Mouse (Mus musculus): ENCODE results near the gene Actr5. TPM values are rescaled to one million over a fixed set of nuclear protein-coding genes. Genes with fewer than 3 reads are reported as not detected.
A peak's percentile ranks its signal among the peaks of the same experiment; 100 is the strongest.

Actr5 gene
- polyA plus RNA-seq, 1 experiment from 2014 or later = 8.7 TPM

DNA sequence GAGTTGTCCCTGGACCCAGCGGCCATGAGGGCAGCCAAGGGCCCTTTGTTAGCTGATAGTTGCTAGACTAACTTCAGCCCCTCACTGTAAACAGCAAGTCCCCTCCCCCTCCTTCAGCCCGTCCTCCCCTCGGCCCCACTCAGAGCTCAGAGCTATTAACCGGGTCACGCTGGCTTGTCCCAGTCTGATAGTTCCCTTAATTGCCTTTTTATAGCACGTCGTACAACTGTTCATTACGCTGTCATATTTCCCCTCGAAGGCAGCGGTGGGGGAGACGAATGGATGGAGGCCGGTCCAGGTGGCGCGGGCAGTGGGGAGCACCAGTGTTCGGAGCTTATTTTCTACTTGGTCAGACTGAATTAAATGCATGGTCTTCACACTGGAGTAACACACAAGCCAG is 22.0 kb upstream of the Actr5 start:
- H3K27ac ChIP-seq = no peak overlapping the region
- H3K36me3 ChIP-seq = no peaks in the 10 kb centered on the region
- no peaks in the 10 kb centered on the region for H3K9me3 ChIP-seq
- no peaks in the 10 kb centered on the region for H3K4me1 ChIP-seq
- no peak for ATAC-seq (ENCODE audit: insufficient read depth, low FRiP score, low read depth)
- H3K4me3 ChIP-seq (replicated peaks) = no peak overlapping the region
- WGBS = 31% methylated on average over 15 of the region's 15 CpGs
- peaks cover 42% of the 10 kb centered on the region for H3K27me3 ChIP-seq (replicated peaks)
- H3K4me2 ChIP-seq = no peak overlapping the region
- no peak overlapping the region for H3K9ac ChIP-seq

GRCm38 (mm10) chr2:158606511-158606964 is 18.1 kb upstream of the Actr5 start:
- ATAC-seq (ENCODE audit: insufficient read depth, low FRiP score, low read depth) = no peak
- Histone ChIP-seq H3K9ac (no peak overlapping the region), H3K36me3 (no peaks in the 10 kb centered on the region), H3K4me1 (peaks cover 6% of the 10 kb centered on the region), H3K4me2 (no peak overlapping the region), H3K27ac (no peak overlapping the region), H3K27me3 (replicated peaks) (peaks cover 69% of the 10 kb centered on the region), H3K9me3 (no peaks in the 10 kb centered on the region), H3K4me3 (replicated peaks) (no peak overlapping the region)
- WGBS = 8% methylated on average over 4 of the region's 4 CpGs

DNA sequence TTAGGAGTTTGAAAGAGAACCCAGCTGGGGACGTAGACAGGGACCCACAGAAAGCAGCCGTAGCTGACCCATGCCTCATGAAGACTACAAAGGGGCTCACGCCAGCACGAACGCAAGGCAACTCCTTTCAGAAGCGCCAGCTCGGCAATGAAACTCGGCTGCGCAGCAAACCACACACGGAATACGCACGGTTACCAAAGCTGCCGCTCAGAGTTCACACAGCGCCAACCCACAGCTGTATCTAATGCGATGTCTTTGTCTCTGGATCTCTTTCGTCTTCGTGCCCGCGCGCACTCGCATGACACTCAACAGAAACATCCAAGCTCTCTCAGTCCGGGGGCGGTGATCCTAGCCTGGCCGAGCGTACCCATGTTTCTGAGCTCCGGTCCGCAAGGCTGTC is 15.0 kb upstream of the Actr5 start:
- Histone ChIP-seq H3K4me3 (replicated peaks) (no peak overlapping the region), H3K4me2 (no peak overlapping the region), H3K36me3 (no peaks in the 10 kb centered on the region), H3K27me3 (replicated peaks) (peaks cover 90% of the 10 kb centered on the region), H3K4me1 (peaks cover 10% of the 10 kb centered on the region), H3K9ac (no peak overlapping the region), H3K27ac (no peak overlapping the region), H3K9me3 (no peaks in the 10 kb centered on the region)
- under 1% methylated on average over 27 of the region's 27 CpGs for WGBS
- ATAC-seq (ENCODE audit: insufficient read depth, low FRiP score, low read depth) = no peak

DNA sequence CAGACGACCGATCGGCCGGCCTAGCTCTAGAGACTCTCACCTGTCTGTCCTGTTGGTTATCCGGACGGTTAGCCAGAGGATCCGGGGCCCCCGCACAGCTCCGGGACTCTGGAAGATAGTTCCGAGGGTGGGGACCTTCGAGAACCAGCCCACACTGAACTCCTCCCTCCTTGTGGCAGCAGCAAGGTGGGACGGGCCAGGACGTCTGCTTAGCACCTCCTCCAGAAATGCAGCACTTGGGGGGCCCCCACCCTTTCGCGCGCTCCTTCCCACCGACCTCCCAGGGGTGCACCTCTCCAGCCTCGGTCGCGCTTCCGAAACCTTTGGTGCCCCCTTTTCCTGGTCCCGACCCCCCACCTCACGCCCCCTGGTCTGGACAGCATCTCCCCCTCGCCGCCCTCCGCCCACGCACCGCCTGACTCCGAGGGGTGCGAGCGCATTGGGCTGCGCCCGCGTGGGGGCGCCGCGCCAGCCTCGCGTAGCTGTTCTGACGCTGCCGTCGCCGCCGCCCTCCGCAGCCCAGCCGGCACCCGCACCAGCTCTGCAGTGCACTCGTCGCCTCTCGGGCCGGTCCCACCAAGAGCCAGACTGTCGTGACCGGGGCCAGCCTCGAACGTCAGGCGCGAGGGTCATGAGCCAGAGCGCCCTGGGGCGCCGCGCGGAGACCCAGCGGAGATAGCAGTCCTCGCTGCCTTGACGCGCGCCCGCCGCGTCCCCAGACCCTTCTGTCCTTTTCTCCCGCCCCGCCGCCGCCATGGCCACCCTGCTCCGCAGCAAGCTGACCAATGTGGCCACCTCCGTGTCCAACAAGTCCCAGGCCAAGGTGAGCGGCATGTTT is 14.0 kb upstream of the Actr5 start, which contains the start of gene Slc32a1:
Slc32a1 (plus strand) TSS at position 280 of the 838 bp plus-strand sequence.
- Histone ChIP-seq H3K36me3 (no peaks in the 10 kb centered on the region), H3K9me3 (no peaks in the 10 kb centered on the region), H3K9ac (no peak within 1 kb of the TSS), H3K27me3 (replicated peaks) (peaks cover 96% of the 10 kb centered on the region), H3K4me3 (replicated peaks) (peak within 1 kb of the TSS; percentile 16), H3K27ac (no peak within 1 kb of the TSS), H3K4me2 (peak within 1 kb of the TSS; percentile 38), H3K4me1 (peaks cover 10% of the 10 kb centered on the region)
- 0 out of 2 replicates have a peak, but pooled peaks have one; percentile 22 for ATAC-seq (ENCODE audit: insufficient read depth, low FRiP score, low read depth)
- 1% methylated on average over 76 of the region's 77 CpGs for WGBS

DNA sequence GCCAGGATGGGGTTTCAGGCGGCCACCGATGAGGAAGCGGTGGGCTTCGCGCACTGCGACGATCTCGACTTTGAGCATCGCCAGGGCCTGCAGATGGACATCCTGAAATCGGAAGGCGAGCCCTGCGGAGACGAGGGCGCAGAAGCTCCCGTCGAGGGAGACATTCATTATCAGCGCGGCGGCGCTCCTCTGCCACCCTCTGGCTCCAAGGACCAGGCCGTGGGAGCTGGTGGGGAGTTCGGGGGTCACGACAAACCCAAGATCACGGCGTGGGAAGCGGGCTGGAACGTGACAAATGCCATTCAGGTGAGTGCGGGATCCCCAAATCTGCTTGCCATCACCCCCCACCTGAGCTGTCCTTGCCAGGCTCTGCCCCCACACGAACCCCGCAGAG is 13.4 kb upstream of the Actr5 start:
- peaks cover 98% of the 10 kb centered on the region for H3K27me3 ChIP-seq (replicated peaks)
- H3K4me1 ChIP-seq = peaks cover 10% of the 10 kb centered on the region
- no peak for ATAC-seq (ENCODE audit: insufficient read depth, low FRiP score, low read depth)
- H3K27ac ChIP-seq = no peak overlapping the region
- H3K4me2 ChIP-seq = peak overlapping the region; percentile 38; the same call in 1 of the 2 replicates
- H3K36me3 ChIP-seq = no peaks in the 10 kb centered on the region
- H3K9me3 ChIP-seq = no peaks in the 10 kb centered on the region
- peak overlapping the region; percentile 16; the same call in 1 of the 2 replicates for H3K4me3 ChIP-seq (replicated peaks)
- 2% methylated on average over 30 of the region's 30 CpGs for WGBS
- no peak overlapping the region for H3K9ac ChIP-seq

GRCm38 (mm10) chr2:158611726-158612670 is 12.7 kb upstream of the Actr5 start:
- H3K4me1 ChIP-seq = peaks cover 10% of the 10 kb centered on the region
- 5% methylated on average over 30 of the region's 30 CpGs for WGBS
- peaks cover 98% of the 10 kb centered on the region for H3K27me3 ChIP-seq (replicated peaks)

DNA sequence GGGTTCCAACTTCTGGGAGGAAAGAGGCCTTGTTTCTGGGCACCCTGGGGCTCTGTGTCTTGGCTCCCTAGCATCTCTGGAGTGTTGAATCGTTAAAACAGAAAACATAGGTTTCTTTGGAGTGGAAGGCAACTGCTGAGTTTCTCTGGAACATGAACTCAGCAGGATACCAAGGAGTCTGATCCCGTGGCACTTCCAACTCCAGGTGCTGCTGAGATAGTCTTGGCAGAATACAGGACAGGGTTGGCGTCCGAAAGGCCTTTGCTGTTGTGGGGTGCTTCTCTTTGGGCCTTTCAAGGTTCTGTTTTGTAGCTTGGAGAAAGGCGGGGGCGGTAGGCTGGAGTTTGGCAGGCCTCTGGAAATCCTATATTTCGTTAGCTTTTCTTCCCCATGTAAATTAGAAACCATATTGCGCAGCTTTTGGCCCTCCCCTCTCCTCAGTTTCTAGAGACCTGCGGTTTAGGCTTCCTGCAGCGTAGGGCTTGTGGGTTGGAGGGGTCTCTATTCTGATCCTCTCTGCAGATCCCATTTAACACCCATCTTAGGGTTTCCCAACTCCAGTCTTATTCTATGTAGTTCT is 11.9 kb upstream of the Actr5 start:
- Histone ChIP-seq H3K36me3 (no peaks in the 10 kb centered on the region), H3K4me3 (replicated peaks) (no peak overlapping the region), H3K27ac (no peak overlapping the region), H3K27me3 (replicated peaks) (peaks cover 98% of the 10 kb centered on the region), H3K4me1 (peaks cover 10% of the 10 kb centered on the region), H3K9ac (no peak overlapping the region), H3K9me3 (no peaks in the 10 kb centered on the region), H3K4me2 (no peak overlapping the region)
- WGBS = 9% methylated on average over 10 of the region's 10 CpGs
- no peak for ATAC-seq (ENCODE audit: insufficient read depth, low FRiP score, low read depth)

More at GRCm38 (mm10) chr2:158611726-158612670, 12.7 kb upstream of the Actr5 start:
- H3K9ac ChIP-seq = no peak overlapping the region
- 0 out of 2 replicates have a peak overlapping the region, but pooled peaks have one; percentile 3 for H3K4me3 ChIP-seq (replicated peaks)
- no peak overlapping the region for H3K27ac ChIP-seq
- H3K4me2 ChIP-seq = no peak overlapping the region
- no peaks in the 10 kb centered on the region for H3K9me3 ChIP-seq
- no peak for ATAC-seq (ENCODE audit: insufficient read depth, low FRiP score, low read depth)
- no peaks in the 10 kb centered on the region for H3K36me3 ChIP-seq

DNA sequence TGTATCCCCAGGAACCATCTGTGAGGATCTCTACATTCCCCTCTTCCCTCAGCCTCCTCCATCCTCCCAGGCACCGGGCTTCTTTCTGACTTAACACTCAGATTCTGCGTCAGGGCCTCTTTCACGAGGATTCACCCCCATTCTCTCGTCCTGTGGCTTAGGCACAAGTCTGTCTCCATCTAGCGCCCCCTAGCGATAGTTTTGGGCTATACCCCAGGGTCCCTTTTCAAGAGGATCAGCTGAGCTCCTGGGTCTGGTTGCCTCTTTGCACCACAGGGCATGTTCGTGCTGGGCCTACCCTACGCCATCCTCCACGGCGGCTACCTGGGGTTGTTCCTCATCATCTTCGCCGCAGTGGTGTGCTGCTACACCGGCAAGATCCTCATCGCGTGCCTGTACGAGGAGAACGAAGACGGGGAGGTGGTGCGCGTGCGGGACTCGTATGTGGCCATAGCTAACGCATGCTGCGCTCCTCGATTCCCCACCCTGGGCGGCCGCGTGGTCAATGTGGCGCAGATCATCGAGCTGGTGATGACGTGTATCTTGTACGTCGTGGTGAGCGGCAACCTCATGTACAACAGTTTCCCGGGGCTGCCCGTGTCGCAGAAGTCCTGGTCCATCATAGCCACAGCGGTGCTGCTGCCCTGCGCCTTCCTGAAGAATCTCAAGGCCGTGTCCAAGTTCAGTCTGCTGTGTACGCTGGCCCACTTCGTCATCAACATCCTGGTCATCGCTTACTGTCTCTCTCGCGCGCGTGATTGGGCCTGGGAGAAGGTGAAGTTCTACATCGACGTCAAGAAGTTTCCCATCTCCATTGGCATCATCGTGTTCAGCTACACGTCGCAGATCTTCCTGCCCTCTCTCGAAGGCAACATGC is 10.9 kb upstream of the Actr5 start:
- Histone ChIP-seq H3K36me3 (no peaks in the 10 kb centered on the region), H3K9ac (no peak overlapping the region), H3K4me3 (replicated peaks) (no peak overlapping the region), H3K27me3 (replicated peaks) (peaks cover 99% of the 10 kb centered on the region), H3K4me1 (peaks cover 10% of the 10 kb centered on the region), H3K27ac (no peak overlapping the region), H3K9me3 (no peaks in the 10 kb centered on the region), H3K4me2 (no peak overlapping the region)
- no peak for ATAC-seq (ENCODE audit: insufficient read depth, low FRiP score, low read depth)
- WGBS = 3% methylated on average over 53 of the region's 53 CpGs

DNA sequence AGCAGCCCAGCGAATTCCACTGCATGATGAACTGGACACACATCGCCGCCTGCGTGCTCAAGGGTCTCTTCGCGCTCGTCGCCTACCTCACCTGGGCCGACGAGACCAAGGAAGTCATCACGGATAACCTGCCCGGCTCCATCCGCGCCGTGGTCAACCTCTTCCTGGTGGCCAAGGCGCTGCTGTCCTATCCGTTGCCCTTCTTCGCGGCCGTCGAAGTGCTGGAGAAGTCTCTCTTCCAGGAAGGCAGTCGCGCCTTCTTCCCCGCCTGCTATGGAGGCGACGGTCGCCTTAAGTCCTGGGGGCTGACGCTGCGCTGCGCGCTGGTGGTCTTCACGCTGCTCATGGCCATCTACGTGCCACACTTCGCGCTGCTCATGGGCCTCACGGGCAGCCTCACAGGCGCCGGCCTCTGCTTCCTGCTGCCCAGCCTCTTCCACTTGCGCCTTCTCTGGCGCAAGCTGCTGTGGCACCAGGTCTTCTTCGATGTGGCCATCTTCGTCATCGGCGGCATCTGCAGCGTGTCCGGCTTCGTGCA is 10.2 kb upstream of the Actr5 start:
- Histone ChIP-seq H3K9me3 (no peaks in the 10 kb centered on the region), H3K4me3 (replicated peaks) (0 out of 2 replicates have a peak overlapping the region, but pooled peaks have one; percentile 1), H3K9ac (no peak overlapping the region), H3K4me1 (peaks cover 10% of the 10 kb centered on the region), H3K36me3 (no peaks in the 10 kb centered on the region), H3K27me3 (replicated peaks) (peaks cover 98% of the 10 kb centered on the region), H3K27ac (no peak overlapping the region), H3K4me2 (no peak overlapping the region; the same call in 1 of the 2 replicates)
- WGBS = 2% methylated on average over 47 of the region's 47 CpGs
- no peak for ATAC-seq (ENCODE audit: insufficient read depth, low FRiP score, low read depth)

GRCm38 (mm10) chr2:158615161-158615680 is 9.5 kb upstream of the Actr5 start:
- H3K27ac ChIP-seq = no peak overlapping the region
- peaks cover 10% of the 10 kb centered on the region for H3K4me1 ChIP-seq
- ATAC-seq (ENCODE audit: insufficient read depth, low FRiP score, low read depth) = no peak
- peaks cover 95% of the 10 kb centered on the region for H3K27me3 ChIP-seq (replicated peaks)
- WGBS = 3% methylated on average over 24 of the region's 24 CpGs
- no peaks in the 10 kb centered on the region for H3K9me3 ChIP-seq
- no peaks in the 10 kb centered on the region for H3K36me3 ChIP-seq
- H3K9ac ChIP-seq = no peak overlapping the region
- H3K4me2 ChIP-seq = no peak overlapping the region
- no peak overlapping the region for H3K4me3 ChIP-seq (replicated peaks)
